Mouse (Mus musculus) spleen, adult 2 months (tissue): ENCODE measurements around the gene Ptges3l.

Experiments used
- CTCF ChIP-seq: fragments of 200-500 bp; IDR thresholded peaks from 2 replicates; pipeline ENCODE4 v1.5.1; 2011; ENCODE audit warnings: mild to moderate bottlenecking, inconsistent platforms; ENCODE audit not compliant: insufficient read depth, insufficient read length, insufficient replicate concordance; ENCODE audit errors: extremely low read depth
- POLR2A ChIP-seq: fragments of 200-500 bp; IDR thresholded peaks from 2 replicates; pipeline ENCODE4 v1.6.1; 2011; ENCODE audit warnings: low read depth, low read length, inconsistent platforms

DNA sequence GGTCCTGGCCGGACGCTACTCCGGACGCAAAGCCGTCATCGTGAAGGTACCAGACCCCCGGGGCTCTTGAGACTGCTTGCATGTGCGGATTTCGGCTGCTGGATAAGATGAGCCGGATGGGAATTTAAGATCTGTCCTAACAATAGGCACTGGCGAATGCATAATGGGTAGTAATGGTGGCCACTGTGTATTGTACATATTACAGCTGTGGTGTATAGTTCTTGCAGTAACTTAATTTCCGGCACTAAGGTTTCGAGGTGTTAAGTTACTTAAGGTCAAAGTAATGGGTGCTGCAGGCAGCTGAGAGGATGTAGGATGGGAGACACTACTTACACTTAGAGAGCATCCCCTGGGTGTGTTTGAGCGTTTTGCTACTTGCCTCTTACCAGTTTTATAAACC is 17.6 kb upstream of the Ptges3l start:
- no peak for TF ChIP-seq CTCF
- no peak for TF ChIP-seq POLR2A
